Mouse (Mus musculus): ENCODE measurements at regions not wholly inside any gene's neighbourhood (a gene's known extent, or its start where the extent isn't known, plus 50 kb on each side); places are given as distances from the start of the nearest gene placed in this dataset.

- no peak for DNase-seq
Measured at GRCm38 (mm10) chr11:7508861-7509260, 295.1 kb upstream of the Igfbp3 start.

- peak; percentile 10 for DNase-seq
Measured at GRCm38 (mm10) chr11:7506421-7506945, 292.8 kb upstream of the Igfbp3 start.

GRCm38 (mm10) chr11:7504651-7505321, 291.1 kb upstream of the Igfbp3 start:
- peak; percentile 72 for DNase-seq

- no peak for DNase-seq
Measured at GRCm38 (mm10) chr11:7502679-7503078, 289.0 kb upstream of the Igfbp3 start.

GRCm38 (mm10) chr11:7502045-7502444, 288.3 kb upstream of the Igfbp3 start:
- DNase-seq: no peak

GRCm38 (mm10) chr11:7497803-7498202, 284.1 kb upstream of the Igfbp3 start:
- peak; percentile 32 for DNase-seq

GRCm38 (mm10) chr11:7473832-7474545, 260.3 kb upstream of the Igfbp3 start:
- DNase-seq: peak; percentile 5

GRCm38 (mm10) chr11:7465522-7465921, 251.8 kb upstream of the Igfbp3 start:
- no peak for DNase-seq

- DNase-seq: peak; percentile 21
Measured at GRCm38 (mm10) chr11:7461956-7462771, 248.4 kb upstream of the Igfbp3 start.

GRCm38 (mm10) chr11:7451756-7452155, 238.0 kb upstream of the Igfbp3 start:
- DNase-seq: no peak

- DNase-seq: no peak
Measured at GRCm38 (mm10) chr11:7444494-7444893, 230.8 kb upstream of the Igfbp3 start.

- DNase-seq: peak; percentile 41
Measured at GRCm38 (mm10) chr11:7439276-7439675, 225.6 kb upstream of the Igfbp3 start.

- no peak for DNase-seq
Measured at GRCm38 (mm10) chr11:7434591-7434990, 220.9 kb upstream of the Igfbp3 start.

- DNase-seq: no peak
Measured at GRCm38 (mm10) chr11:7427771-7428170, 214.0 kb upstream of the Igfbp3 start.

GRCm38 (mm10) chr11:7425233-7425632, 211.5 kb upstream of the Igfbp3 start:
- no peak for DNase-seq

- no peak for DNase-seq
Measured at GRCm38 (mm10) chr11:7424082-7424471, 210.4 kb upstream of the Igfbp3 start.

- peak; percentile 21 for DNase-seq
Measured at GRCm38 (mm10) chr11:7423276-7424081, 209.8 kb upstream of the Igfbp3 start.

GRCm38 (mm10) chr11:7412631-7413030, 198.9 kb upstream of the Igfbp3 start:
- no peak for DNase-seq

GRCm38 (mm10) chr11:7408992-7409391, 195.3 kb upstream of the Igfbp3 start:
- DNase-seq: no peak

- DNase-seq: no peak
Measured at GRCm38 (mm10) chr11:7404666-7405065, 190.9 kb upstream of the Igfbp3 start.

- DNase-seq: no peak
Measured at GRCm38 (mm10) chr11:7371835-7372234, 158.1 kb upstream of the Igfbp3 start.

- DNase-seq: no peak
Measured at GRCm38 (mm10) chr11:7361388-7361787, 147.7 kb upstream of the Igfbp3 start.

Data from kidney, postnatal 14 days (tissue).